Mouse (Mus musculus) kidney, adult 2 months (tissue): ENCODE results near the gene Utp3.

Experiments
- CTCF ChIP-seq: fragments of 200-500 bp; conservative IDR thresholded peaks from 2 replicates; pipeline ENCODE4 v1.5.1; 2011; ENCODE audit warnings: low read depth, mild to moderate bottlenecking, control low read depth, low read length, moderate library complexity, mixed read lengths; ENCODE audit not compliant: insufficient read depth, insufficient read length
- POLR2A ChIP-seq: fragments of 200-500 bp; IDR thresholded peaks from one replicate; pipeline ENCODE4 v1.6.1; 2011; ENCODE audit warnings: low read depth, low read length, control low read depth

GRCm38 (mm10) chr5:88540845-88541244, 13.4 kb upstream of the Utp3 start:
- TF ChIP-seq CTCF: no peak
- no peak for TF ChIP-seq POLR2A
